Comparison of ENCODE assay signal across 13 mouse cellular contexts in genomic region chr7:118042914-118043313, GRCm38 (mm10).
DNase-seq lines count a peak whose midpoint lies in the region; ATAC-seq lines count a peak whose summit lies in the region.
"Had no signal": no experiment of that assay in that cellular context is flagged by ENCODE, and none has a peak within 500 bp of the region (broad histone marks: within the 10 kb centered on the region; RNA-seq: fewer than 3 reads in every experiment).

No protein-coding gene starts in this region.

- H3K4me2 ChIP-seq in kidney, embryonic 16.5 days (replicated peaks; ENCODE audit: low read depth, low read length) = no peak overlapping the region
- H3K4me2 ChIP-seq in stomach, embryonic 15.5 days = no peak overlapping the region

- no peaks in the 10 kb centered on the region for H3K4me1 ChIP-seq in kidney, embryonic 16.5 days (ENCODE audit: insufficient read depth, low read length)
- H3K4me1 ChIP-seq in stomach, embryonic 15.5 days = no peaks in the 10 kb centered on the region

- H3K27ac ChIP-seq in kidney, embryonic 16.5 days (ENCODE audit: low read length) = no peak overlapping the region
- no peak overlapping the region for H3K27ac ChIP-seq in stomach, embryonic 15.5 days
- H3K27ac ChIP-seq: midbrain, embryonic 10.5 days had no signal

- H3K27me3 ChIP-seq in kidney, embryonic 16.5 days (ENCODE audit: insufficient read depth, low read length) = no peaks in the 10 kb centered on the region
- no peaks in the 10 kb centered on the region for H3K27me3 ChIP-seq in stomach, embryonic 15.5 days (replicated peaks)
- H3K27me3 ChIP-seq: CH12.LX had no signal

- ATAC-seq in kidney, embryonic 16.5 days (ENCODE audit: low FRiP score, low TSS enrichment) = peak; percentile 39
- ATAC-seq in stomach, embryonic 15.5 days (ENCODE audit: insufficient read depth, low FRiP score, low read depth) = peak; percentile 63

- WGBS in kidney, embryonic 16.5 days = 61% methylated on average over 10 of the region's 10 CpGs
- 43% methylated on average over 10 of the region's 10 CpGs for WGBS in stomach, embryonic 15.5 days

- H3K4me3 ChIP-seq in kidney, embryonic 16.5 days (ENCODE audit: low read length) = no peak overlapping the region
- H3K4me3 ChIP-seq in stomach, embryonic 15.5 days (replicated peaks) = no peak overlapping the region
- H3K4me3 ChIP-seq: midbrain, embryonic 10.5 days had no signal

- H3K36me3 ChIP-seq in kidney, embryonic 16.5 days (ENCODE audit: insufficient read depth, low read length) = no peaks in the 10 kb centered on the region
- no peaks in the 10 kb centered on the region for H3K36me3 ChIP-seq in stomach, embryonic 15.5 days
- H3K36me3 ChIP-seq: midbrain, embryonic 10.5 days had no signal

- H3K9me3 ChIP-seq in kidney, embryonic 16.5 days (ENCODE audit: low read length) = no peaks in the 10 kb centered on the region
- H3K9me3 ChIP-seq in stomach, embryonic 15.5 days = no peaks in the 10 kb centered on the region
- H3K9me3 ChIP-seq: midbrain, embryonic 10.5 days had no signal

- peak; percentile 10 for DNase-seq in embryo, embryonic 11 days
- DNase-seq in embryo, embryonic 9.5 days (ENCODE audit: extremely low spot score) = no peak
- DNase-seq in kidney, postnatal 4 days = no peak
- DNase-seq in urinary bladder, postnatal 14 days (ENCODE audit: low spot score) = peak; percentile 7
- no peak for DNase-seq in urinary bladder, postnatal 10 days (ENCODE audit: low spot score)
- no peak for DNase-seq in right cerebral cortex, postnatal 14 days
- DNase-seq: cerebellum, adult 11-12 months; kidney, postnatal 25 days; thymus, postnatal 25 days had no signal

- no peak overlapping the region for H3K9ac ChIP-seq in kidney, embryonic 16.5 days (replicated peaks; ENCODE audit: low read length)
- no peak overlapping the region for H3K9ac ChIP-seq in stomach, embryonic 15.5 days

Comparison
In these comparisons a context has a peak if more than half of its experiments do, and no peak if none do; other contexts are left out.
1. DNase-seq: peak in embryo, embryonic 11 days (single experiment) and urinary bladder, postnatal 14 days (single experiment); none in embryo, embryonic 9.5 days (single experiment), kidney, postnatal 4 days (0 of 2), urinary bladder, postnatal 10 days (single experiment) and right cerebral cortex, postnatal 14 days (single experiment).